Mouse (Mus musculus): ENCODE results near the gene Gm37240. TPM values are rescaled to one million over a fixed set of nuclear protein-coding genes. Genes with fewer than 3 reads are reported as not detected.

The Gm37240 gene
- polyA plus RNA-seq, 1 experiment from 2014 or later, result 14.9 TPM

DNA sequence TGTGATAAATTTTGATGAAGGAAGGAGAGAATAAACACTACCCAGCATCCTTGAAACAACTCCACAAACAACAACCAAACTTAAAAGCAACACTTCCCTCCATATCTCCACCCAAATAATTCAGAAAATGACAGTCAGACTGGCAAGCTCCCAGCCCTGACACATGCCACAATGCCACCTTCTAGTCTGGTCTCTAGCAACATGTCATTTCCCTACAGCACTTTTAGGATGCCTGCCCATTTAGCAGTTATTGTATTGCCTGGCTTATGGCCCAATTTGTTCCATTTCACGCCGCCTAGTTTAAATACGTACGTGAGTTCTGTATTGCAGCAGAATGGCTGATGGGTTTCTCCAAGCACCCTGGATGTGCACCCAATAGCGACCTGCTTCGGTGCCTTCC, 111.2 kb downstream of the Gm37240 start:
- Histone ChIP-seq H3K4me1 (peaks cover 8% of the 10 kb centered on the region; the same call in 1 of the 2 replicates), H3K9ac (no peak overlapping the region), H3K4me2 (no peak overlapping the region), H3K27me3 (0 out of 2 replicates have a peak, but pooled peaks cover 4% of the 10 kb centered on the region), H3K36me3 (no peaks in the 10 kb centered on the region), H3K9me3 (no peaks in the 10 kb centered on the region), H3K4me3 (no peak overlapping the region), H3K27ac (0 out of 2 replicates have a peak overlapping the region, but pooled peaks have one; percentile 63)
- WGBS, result 66% methylated on average over 6 of the region's 6 CpGs
- no peak for ATAC-seq (ENCODE audit: insufficient number of reproducible peaks, low FRiP score, low TSS enrichment, low read depth)

DNA sequence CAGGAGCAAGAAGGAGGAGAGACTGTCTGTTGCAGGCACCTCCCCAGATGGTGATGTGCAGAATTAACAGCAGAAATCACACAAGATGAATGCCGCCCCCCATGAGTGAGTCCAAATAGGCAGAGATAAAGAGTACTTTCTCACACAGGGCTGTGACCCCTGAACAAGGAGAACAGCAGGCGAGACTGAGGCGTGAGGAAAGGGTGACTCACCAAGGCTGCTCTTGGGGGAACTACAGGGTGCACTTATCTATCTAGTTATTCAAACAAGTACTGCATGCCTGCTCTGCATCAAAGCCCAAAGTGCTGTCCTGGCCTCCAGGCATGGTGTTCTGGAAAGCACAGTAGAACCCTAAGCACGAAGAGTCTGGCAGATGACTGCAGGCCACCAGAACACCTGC, 113.4 kb downstream of the Gm37240 start:
- 65% methylated on average over 4 of the region's 4 CpGs for whole genome bisulfite sequencing
- Histone ChIP-seq H3K4me1 (peaks cover 8% of the 10 kb centered on the region; the same call in 1 of the 2 replicates), H3K9ac (no peak overlapping the region), H3K9me3 (no peaks in the 10 kb centered on the region), H3K4me3 (no peak overlapping the region), H3K27me3 (0 out of 2 replicates have a peak, but pooled peaks cover 4% of the 10 kb centered on the region), H3K36me3 (no peaks in the 10 kb centered on the region), H3K4me2 (no peak overlapping the region), H3K27ac (no peak overlapping the region)
- no peak for ATAC-seq (ENCODE audit: insufficient number of reproducible peaks, low FRiP score, low TSS enrichment, low read depth)

DNA sequence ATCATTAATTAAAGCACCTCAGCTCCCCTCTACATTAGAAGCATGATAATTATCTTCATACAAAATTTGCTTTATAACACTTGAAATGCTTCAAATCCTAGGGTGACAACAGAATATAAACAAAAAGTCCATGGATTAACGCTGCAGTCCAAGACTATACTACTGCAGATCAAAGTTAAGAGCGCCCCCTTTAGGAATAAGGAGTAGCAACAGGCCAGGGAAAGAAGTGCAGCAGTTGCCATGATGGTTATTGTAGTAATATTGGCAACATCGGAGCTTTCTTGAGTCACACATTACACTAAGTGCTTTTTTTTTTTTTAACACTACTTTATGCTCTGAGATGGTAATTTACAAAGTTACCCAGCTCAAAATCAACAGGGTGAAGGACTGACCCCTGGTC, 113.9 kb downstream of the Gm37240 start:
- WGBS, result 49% methylated on average over 3 of the region's 3 CpGs

DNA sequence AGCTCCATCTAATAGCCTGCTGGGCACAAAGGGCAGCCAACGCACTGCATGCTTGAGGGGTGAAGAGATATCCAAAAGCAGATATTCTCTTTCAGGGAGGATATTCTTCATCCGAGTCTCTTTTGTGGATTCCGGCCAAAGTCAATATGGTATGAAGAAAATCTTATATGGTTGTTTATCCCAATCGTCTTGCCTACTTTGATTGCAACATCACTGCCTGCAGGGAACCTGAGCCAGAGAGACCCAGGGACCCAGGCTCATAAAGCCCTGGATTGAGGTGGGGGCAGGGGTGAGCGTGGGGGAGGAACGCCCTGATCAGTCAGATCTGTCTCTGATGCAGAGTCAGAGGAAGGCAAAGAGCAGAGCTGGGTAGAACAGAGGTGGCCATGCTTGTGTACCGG, 122.4 kb downstream of the Gm37240 start:
- H3K27me3 ChIP-seq, result no peaks in the 10 kb centered on the region

More for the DNA sequence above, 113.9 kb downstream of the Gm37240 start:
- ATAC-seq (ENCODE audit: insufficient number of reproducible peaks, low FRiP score, low TSS enrichment, low read depth), result no peak
- Histone ChIP-seq H3K9ac (no peak overlapping the region), H3K27ac (no peak overlapping the region), H3K9me3 (no peaks in the 10 kb centered on the region), H3K4me3 (no peak overlapping the region), H3K36me3 (no peaks in the 10 kb centered on the region), H3K4me1 (peaks cover 8% of the 10 kb centered on the region; the same call in 1 of the 2 replicates), H3K4me2 (no peak overlapping the region), H3K27me3 (0 out of 2 replicates have a peak, but pooled peaks cover 4% of the 10 kb centered on the region)

DNA sequence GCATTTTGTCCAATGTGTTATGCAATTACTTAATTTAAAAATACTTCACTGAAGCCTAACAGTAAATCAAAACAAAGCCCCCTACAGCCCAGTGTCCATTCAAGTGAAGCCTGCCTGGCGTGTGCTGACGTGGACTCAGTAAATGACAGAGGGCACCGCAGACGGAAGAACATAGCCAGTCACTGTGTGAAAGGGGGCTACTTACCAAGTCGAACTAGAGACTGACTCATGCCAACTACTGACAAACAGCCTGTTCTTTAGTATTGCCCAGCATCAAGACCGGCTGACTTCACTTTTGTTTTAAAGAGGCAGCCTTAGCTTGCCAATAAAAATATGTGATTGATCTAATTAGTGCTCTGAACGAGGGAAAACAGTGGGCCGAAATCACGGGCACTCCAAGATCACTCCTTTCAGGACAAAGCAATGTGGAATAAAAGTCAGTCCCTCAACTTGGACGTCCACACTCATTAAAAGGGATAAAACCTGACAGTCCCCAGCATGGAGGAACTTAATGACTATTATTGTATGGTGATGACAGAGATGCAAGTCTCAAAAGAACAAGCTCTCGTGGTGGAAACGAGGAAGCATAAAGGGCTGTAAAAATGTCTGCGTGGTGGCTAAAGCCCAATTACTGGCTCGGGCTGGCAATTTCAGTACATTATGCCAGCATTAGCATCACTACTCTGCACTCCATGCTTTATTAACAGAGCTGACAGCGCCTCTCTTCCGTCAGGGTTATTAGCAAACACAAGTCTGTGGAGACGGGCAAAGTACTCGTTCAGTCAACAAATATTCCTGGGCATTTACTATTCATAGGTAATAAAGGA, 123.1 kb downstream of the Gm37240 start:
- Histone ChIP-seq H3K9me3 (no peaks in the 10 kb centered on the region), H3K4me1 (peaks cover 7% of the 10 kb centered on the region), H3K9ac (no peak overlapping the region), H3K36me3 (no peaks in the 10 kb centered on the region), H3K4me3 (no peak overlapping the region), H3K4me2 (no peak overlapping the region), H3K27me3 (no peaks in the 10 kb centered on the region), H3K27ac (no peak overlapping the region)
- no peak for ATAC-seq (ENCODE audit: insufficient number of reproducible peaks, low FRiP score, low TSS enrichment, low read depth)
- 34% methylated on average over 18 of the region's 18 CpGs for WGBS

More for the DNA sequence above, 122.4 kb downstream of the Gm37240 start:
- H3K27ac ChIP-seq, result no peak overlapping the region
- H3K4me1 ChIP-seq, result peaks cover 7% of the 10 kb centered on the region
- no peak overlapping the region for H3K4me2 ChIP-seq
- WGBS, result 45% methylated on average over 7 of the region's 7 CpGs
- H3K9ac ChIP-seq, result no peak overlapping the region
- no peak overlapping the region for H3K4me3 ChIP-seq
- H3K9me3 ChIP-seq, result no peaks in the 10 kb centered on the region
- ATAC-seq (ENCODE audit: insufficient number of reproducible peaks, low FRiP score, low TSS enrichment, low read depth), result no peak
- H3K36me3 ChIP-seq, result no peaks in the 10 kb centered on the region

DNA sequence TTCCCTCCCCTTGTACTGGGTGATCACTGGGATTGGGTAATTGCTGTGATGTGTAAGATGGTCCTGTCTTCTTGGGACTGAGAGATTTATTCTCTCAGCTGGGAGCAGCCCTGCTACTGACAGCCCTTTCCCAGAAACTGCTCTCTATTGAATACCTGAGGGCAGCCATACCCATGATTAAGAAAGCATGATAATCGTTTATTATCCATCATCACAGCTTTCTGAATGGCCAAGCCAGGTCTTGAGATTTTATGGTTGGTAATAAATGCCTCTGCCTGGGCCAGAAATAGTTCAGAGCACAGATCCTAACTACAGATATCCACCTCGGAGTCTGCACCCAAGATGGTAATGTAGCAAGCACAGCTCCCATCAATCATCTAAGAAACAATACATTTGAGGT, 129.4 kb downstream of the Gm37240 start:
- Histone ChIP-seq H3K9ac (no peak overlapping the region), H3K4me1 (no peaks in the 10 kb centered on the region; the same call in 1 of the 2 replicates), H3K9me3 (no peaks in the 10 kb centered on the region), H3K36me3 (no peaks in the 10 kb centered on the region), H3K27me3 (no peaks in the 10 kb centered on the region), H3K4me2 (no peak overlapping the region), H3K4me3 (no peak overlapping the region), H3K27ac (no peak overlapping the region)
- ATAC-seq (ENCODE audit: insufficient number of reproducible peaks, low FRiP score, low TSS enrichment, low read depth), result no peak
- WGBS, result 22% methylated on average over 2 of the region's 2 CpGs

DNA sequence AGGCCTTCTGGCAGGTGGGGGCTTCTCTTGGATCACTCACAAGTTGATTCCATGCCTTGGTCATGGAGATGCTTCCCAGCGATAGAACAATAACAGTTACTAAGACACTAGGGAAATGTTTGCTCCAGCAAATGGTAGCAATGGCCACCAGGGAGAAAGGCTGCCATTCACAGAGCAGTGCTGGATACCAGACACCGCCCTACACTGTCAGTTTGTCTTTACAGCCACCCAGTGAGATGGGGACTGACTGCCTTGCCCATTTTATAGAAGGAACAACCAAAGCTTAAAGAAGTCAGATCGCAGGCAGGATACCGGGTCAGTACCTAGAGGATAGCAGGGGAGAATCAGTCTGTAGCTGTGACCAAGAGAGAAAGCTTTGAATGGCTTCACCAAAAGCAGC, 129.9 kb downstream of the Gm37240 start:
- H3K4me2 ChIP-seq, result no peak overlapping the region
- no peak overlapping the region for H3K4me3 ChIP-seq
- no peaks in the 10 kb centered on the region for H3K36me3 ChIP-seq
- ATAC-seq (ENCODE audit: insufficient number of reproducible peaks, low FRiP score, low TSS enrichment, low read depth), result no peak
- H3K27ac ChIP-seq, result no peak overlapping the region
- no peaks in the 10 kb centered on the region for H3K27me3 ChIP-seq
- H3K9ac ChIP-seq, result no peak overlapping the region
- peaks cover 4% of the 10 kb centered on the region; the same call in 1 of the 2 replicates for H3K4me1 ChIP-seq
- H3K9me3 ChIP-seq, result no peaks in the 10 kb centered on the region
- 81% methylated on average over 4 of the region's 4 CpGs for WGBS

DNA sequence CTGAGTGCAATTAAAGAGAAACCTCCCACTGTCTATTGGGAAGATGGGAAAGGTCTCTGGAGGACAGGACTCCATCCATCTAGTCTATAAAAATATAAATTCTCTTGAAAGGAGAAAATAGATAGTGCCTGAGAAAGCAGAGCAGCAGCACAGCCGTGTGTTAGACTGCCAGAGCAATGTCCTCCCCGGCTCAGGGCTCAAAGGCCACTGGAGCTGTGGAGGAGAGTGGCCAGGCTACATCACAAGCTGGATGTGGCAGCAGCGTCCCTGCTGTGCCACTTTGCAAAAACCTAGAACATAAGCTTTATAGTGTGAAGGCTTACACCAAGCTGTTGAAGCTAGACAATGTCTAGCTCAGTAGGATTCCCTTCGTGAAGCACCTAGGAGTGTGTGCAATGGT, 138.0 kb downstream of the Gm37240 start:
- 69% methylated on average over 4 of the region's 4 CpGs for WGBS
- Histone ChIP-seq H3K4me3 (no peak overlapping the region), H3K36me3 (no peaks in the 10 kb centered on the region), H3K27me3 (no peaks in the 10 kb centered on the region), H3K9ac (no peak overlapping the region), H3K27ac (no peak overlapping the region), H3K4me2 (no peak overlapping the region), H3K9me3 (no peaks in the 10 kb centered on the region), H3K4me1 (peaks cover 14% of the 10 kb centered on the region)
- ATAC-seq (ENCODE audit: insufficient number of reproducible peaks, low FRiP score, low TSS enrichment, low read depth), result no peak

DNA sequence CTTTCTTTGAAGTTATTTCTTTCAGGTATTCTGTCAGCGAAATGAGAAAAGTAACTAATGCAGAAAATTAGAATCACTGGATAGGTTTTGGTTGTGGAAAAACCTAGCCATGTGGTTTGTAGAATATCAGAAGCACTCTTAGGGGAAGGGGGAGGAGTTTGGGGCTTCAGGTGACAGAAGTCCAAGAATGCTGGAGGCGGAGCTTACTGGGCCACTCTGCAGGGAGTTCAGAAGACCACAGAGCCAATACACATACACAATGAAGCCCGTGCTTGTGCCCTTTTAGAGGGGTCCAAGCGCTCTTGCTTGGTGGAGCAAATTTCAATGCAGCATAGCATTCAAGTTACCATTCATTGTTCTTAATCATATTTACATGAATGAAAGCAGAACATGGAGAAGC, 138.5 kb downstream of the Gm37240 start:
- no peak overlapping the region for H3K4me3 ChIP-seq
- no peak overlapping the region for H3K4me2 ChIP-seq
- H3K9me3 ChIP-seq, result no peaks in the 10 kb centered on the region
- H3K27me3 ChIP-seq, result no peaks in the 10 kb centered on the region
- H3K27ac ChIP-seq, result no peak overlapping the region
- no peak for ATAC-seq (ENCODE audit: insufficient number of reproducible peaks, low FRiP score, low TSS enrichment, low read depth)
- no peak overlapping the region for H3K9ac ChIP-seq
- no peaks in the 10 kb centered on the region for H3K36me3 ChIP-seq
- H3K4me1 ChIP-seq, result peaks cover 14% of the 10 kb centered on the region
- 27% methylated on average over 4 of the region's 4 CpGs for WGBS

DNA sequence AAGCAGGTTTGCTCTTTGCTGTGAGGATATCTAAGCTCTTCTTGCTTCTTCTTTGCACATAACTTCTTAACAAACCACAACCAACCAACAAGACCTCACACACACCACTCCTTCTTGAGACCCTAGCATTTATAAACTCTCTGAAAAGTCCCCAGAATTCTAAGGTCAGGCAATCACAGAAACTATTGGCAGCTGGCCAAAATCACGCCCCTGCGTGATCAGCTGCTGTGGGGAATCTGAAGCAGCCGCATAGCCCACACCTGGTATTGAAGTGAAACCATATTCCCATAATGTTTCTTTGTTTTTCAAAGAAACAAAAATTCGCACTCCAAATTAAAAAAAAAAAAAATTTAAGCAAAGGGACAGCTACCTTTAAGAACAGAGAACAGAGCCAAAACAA, 141.2 kb downstream of the Gm37240 start:
- Histone ChIP-seq H3K27ac (no peak overlapping the region), H3K9ac (no peak overlapping the region), H3K9me3 (no peaks in the 10 kb centered on the region), H3K27me3 (no peaks in the 10 kb centered on the region), H3K4me1 (peaks cover 10% of the 10 kb centered on the region), H3K36me3 (no peaks in the 10 kb centered on the region), H3K4me2 (no peak overlapping the region), H3K4me3 (no peak overlapping the region)
- WGBS, result 16% methylated on average over 4 of the region's 4 CpGs
- ATAC-seq (ENCODE audit: insufficient number of reproducible peaks, low FRiP score, low TSS enrichment, low read depth), result no peak

DNA sequence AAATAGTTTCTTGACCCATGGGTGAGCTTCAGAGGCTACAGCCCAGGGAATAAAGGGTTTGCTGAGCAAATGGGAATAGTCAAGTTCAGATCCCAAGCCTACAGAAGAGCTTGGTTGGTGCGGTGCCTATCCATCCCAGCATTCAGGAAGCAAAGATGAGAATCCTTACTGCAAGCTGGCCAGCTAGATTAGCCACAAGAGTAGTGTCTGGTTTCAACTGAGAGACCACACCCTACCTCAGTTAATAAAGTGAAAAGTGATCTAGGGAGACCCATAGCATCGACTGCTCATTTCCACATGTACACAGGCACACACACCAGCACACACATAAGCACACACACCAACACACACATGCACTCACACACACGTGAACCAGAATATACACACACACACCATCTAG, 145.6 kb downstream of the Gm37240 start:
- no peak for ATAC-seq (ENCODE audit: insufficient number of reproducible peaks, low FRiP score, low TSS enrichment, low read depth)
- WGBS, result 72% methylated on average over 3 of the region's 3 CpGs
- no peaks in the 10 kb centered on the region for H3K27me3 ChIP-seq
- no peak overlapping the region for H3K4me2 ChIP-seq
- no peak overlapping the region for H3K4me3 ChIP-seq
- H3K4me1 ChIP-seq, result peaks cover 3% of the 10 kb centered on the region; the same call in 1 of the 2 replicates
- H3K9me3 ChIP-seq, result no peaks in the 10 kb centered on the region
- H3K9ac ChIP-seq, result no peak overlapping the region
- no peak overlapping the region for H3K27ac ChIP-seq
- H3K36me3 ChIP-seq, result no peaks in the 10 kb centered on the region

DNA sequence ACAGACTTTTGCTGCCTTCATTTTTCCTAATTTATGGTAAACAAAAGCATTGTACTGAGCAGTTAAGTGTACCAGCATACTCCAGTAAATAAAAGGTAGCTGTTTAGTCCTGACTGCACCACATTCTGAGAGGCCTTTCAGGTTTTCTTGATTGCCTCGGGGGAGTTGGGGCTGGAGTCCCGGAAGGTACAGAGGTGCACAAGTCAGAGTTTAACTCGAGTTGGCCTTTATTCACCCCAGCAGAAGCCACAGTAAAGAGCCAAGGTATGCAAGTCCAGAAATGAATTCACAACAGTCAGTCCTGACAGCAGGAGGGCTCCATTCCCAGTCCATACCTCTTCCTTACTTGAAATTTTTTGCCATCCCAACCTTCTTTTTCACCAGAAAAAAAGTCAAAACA, 148.7 kb downstream of the Gm37240 start:
- no peak overlapping the region for H3K4me3 ChIP-seq
- no peaks in the 10 kb centered on the region for H3K9me3 ChIP-seq
- no peaks in the 10 kb centered on the region for H3K36me3 ChIP-seq
- no peak overlapping the region for H3K4me2 ChIP-seq
- ATAC-seq (ENCODE audit: insufficient number of reproducible peaks, low FRiP score, low TSS enrichment, low read depth), result no peak
- no peaks in the 10 kb centered on the region for H3K4me1 ChIP-seq
- H3K27ac ChIP-seq, result no peak overlapping the region
- H3K9ac ChIP-seq, result no peak overlapping the region
- no peaks in the 10 kb centered on the region for H3K27me3 ChIP-seq
- WGBS, result 41% methylated on average over 3 of the region's 3 CpGs

Data from limb, embryonic 15.5 days (tissue).